Mouse (Mus musculus) frontal cortex, postnatal 10 days (tissue): ENCODE data around the gene Mtmr4.

Source experiments
- DNase-seq, 2 experiments: peaks; one replicate each; pipeline ENCODE4 v3.0.0; 2022; ENCODE audit warnings: low spot score in 2 of 2, mixed read lengths in 1 of 2

The Mtmr4 gene

GRCm38 (mm10) chr11:87615952-87616351, 24.0 kb downstream of the Mtmr4 start:
- no peak for DNase-seq

GRCm38 (mm10) chr11:87616790-87617474, 25.0 kb downstream of the Mtmr4 start, which contains the start of gene Hsf5:
Gene Hsf5 (plus strand): TSS chr11:87617164.
- DNase-seq = no peak

GRCm38 (mm10) chr11:87617606-87618005, 25.6 kb downstream of the Mtmr4 start:
- no peak for DNase-seq

- DNase-seq = no peak
Measured at GRCm38 (mm10) chr11:87623160-87623559, 31.2 kb downstream of the Mtmr4 start.

GRCm38 (mm10) chr11:87629859-87630258, 37.9 kb downstream of the Mtmr4 start:
- DNase-seq = no peak

- no peak for DNase-seq
Measured at GRCm38 (mm10) chr11:87638793-87639192, 46.8 kb downstream of the Mtmr4 start.

GRCm38 (mm10) chr11:87639206-87639605, 47.2 kb downstream of the Mtmr4 start:
- peak in 1 of 2 experiments; percentile 22 for DNase-seq

- DNase-seq = no peak
Measured at GRCm38 (mm10) chr11:87642865-87643264, 50.9 kb downstream of the Mtmr4 start.

- DNase-seq = no peak
Measured at GRCm38 (mm10) chr11:87654693-87655092, 62.7 kb downstream of the Mtmr4 start.

GRCm38 (mm10) chr11:87659216-87659615, 67.3 kb downstream of the Mtmr4 start:
- DNase-seq = no peak

- DNase-seq = peak; percentile 48 to 74
Measured at GRCm38 (mm10) chr11:87662407-87662806, 70.4 kb downstream of the Mtmr4 start, which contains the start of gene Rnf43. Gene Rnf43 (plus strand): TSS chr11:87662722.

- no peak for DNase-seq
Measured at GRCm38 (mm10) chr11:87662822-87663221, 70.9 kb downstream of the Mtmr4 start.

- no peak for DNase-seq
Measured at GRCm38 (mm10) chr11:87663948-87664347, 72.0 kb downstream of the Mtmr4 start.

- DNase-seq = no peak
Measured at GRCm38 (mm10) chr11:87664521-87664920, 72.6 kb downstream of the Mtmr4 start.

- DNase-seq = no peak
Measured at GRCm38 (mm10) chr11:87665224-87665623, 73.3 kb downstream of the Mtmr4 start.

GRCm38 (mm10) chr11:87665658-87666057, 73.7 kb downstream of the Mtmr4 start:
- no peak for DNase-seq
